In the genomic region with DNA sequence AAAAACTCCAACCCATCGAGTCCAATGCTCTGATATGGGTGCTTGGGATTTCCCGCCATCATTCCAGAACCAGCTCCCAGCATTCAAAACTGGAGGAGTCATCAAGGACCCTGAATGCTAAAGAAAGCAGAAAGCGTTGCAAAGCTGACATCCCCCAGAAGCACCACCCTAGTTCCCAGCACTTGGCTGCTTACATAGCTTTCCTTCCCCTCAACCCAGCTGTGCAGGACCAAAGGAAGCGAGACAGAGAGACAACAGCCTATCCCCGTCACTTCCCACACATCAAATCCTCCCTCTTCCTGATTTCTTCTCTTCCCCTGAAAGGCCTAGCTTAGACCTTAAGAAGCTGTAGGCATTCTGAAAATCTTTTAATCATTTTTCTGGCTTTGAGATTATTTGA, we compare ENCODE assay signal across 26 mouse cellular contexts. TPM values are rescaled to one million over a fixed set of nuclear protein-coding genes. Genes with fewer than 3 reads are reported as not detected.
A peak's percentile ranks its signal among the peaks of the same experiment; 100 is the strongest.
DNase-seq lines count a peak whose midpoint lies in the region; ATAC-seq and TF ChIP-seq lines count a peak whose summit lies in the region.
"Had no signal": no experiment of that assay in that cellular context is flagged by ENCODE, and none has a peak within 500 bp of the region (broad histone marks: within the 10 kb centered on the region; RNA-seq: fewer than 3 reads in every experiment).

No protein-coding gene starts in this region.

- no peak overlapping the region for H3K4me3 ChIP-seq in heart, adult 2 months
- no peak overlapping the region for H3K4me3 ChIP-seq in heart, embryonic 10.5 days
- H3K4me3 ChIP-seq in midbrain, embryonic 11.5 days (ENCODE audit: low read depth, low read length) = no peak overlapping the region
- H3K4me3 ChIP-seq in midbrain, postnatal 0 days (ENCODE audit: low read depth, low read length) = no peak overlapping the region
- H3K4me3 ChIP-seq: embryonic facial prominence, embryonic 10.5 days; embryonic facial prominence, embryonic 12.5 days; forebrain, embryonic 13.5 days; forebrain, embryonic 15.5 days had no signal

- no peak for TF ChIP-seq CTCF in heart, adult 2 months (IDR thresholded peaks at IDR 0.05)
- TF ChIP-seq CTCF in midbrain, postnatal 0 days (IDR thresholded peaks at IDR 0.05) = no peak

- H3K79me2 ChIP-seq in heart, adult 2 months (replicated peaks; ENCODE audit: control insufficient read depth, insufficient read depth, low read length) = peaks cover 2% of the 10 kb centered on the region; the same call in 1 of the 2 replicates

- TF ChIP-seq POLR2A in heart, adult 2 months (IDR thresholded peaks at IDR 0.05; ENCODE audit: insufficient read depth, low read depth, low read length) = peak; percentile 47; the same call in 1 of the 2 replicates

- H3K4me2 ChIP-seq in midbrain, embryonic 11.5 days = no peak overlapping the region
- no peak overlapping the region for H3K4me2 ChIP-seq in midbrain, postnatal 0 days (ENCODE audit: low read depth, low read length, poor library complexity, severe bottlenecking)
- H3K4me2 ChIP-seq: embryonic facial prominence, embryonic 12.5 days; forebrain, embryonic 13.5 days; forebrain, embryonic 15.5 days had no signal

- intact Hi-C loops in heart, adult 2 months (cut with DNase I) = loop anchor here (5.0 kb wide), 1 partner anchor 192 kb away; no protein-coding TSS in a partner anchor

- no peaks in the 10 kb centered on the region for H3K27me3 ChIP-seq in heart, adult 2 months (ENCODE audit: control insufficient read depth, insufficient read depth, low read length)
- 0 out of 2 replicates have a peak, but pooled peaks cover 8% of the 10 kb centered on the region for H3K27me3 ChIP-seq in heart, embryonic 10.5 days (ENCODE audit: insufficient read depth, poor library complexity, severe bottlenecking)
- no peaks in the 10 kb centered on the region for H3K27me3 ChIP-seq in midbrain, embryonic 11.5 days (ENCODE audit: control insufficient read depth, insufficient read depth, low read length)
- H3K27me3 ChIP-seq in midbrain, postnatal 0 days (ENCODE audit: insufficient read depth, low read length) = no peaks in the 10 kb centered on the region
- H3K27me3 ChIP-seq: embryonic facial prominence, embryonic 12.5 days; forebrain, embryonic 13.5 days; forebrain, embryonic 15.5 days had no signal

- H3K9me3 ChIP-seq in heart, embryonic 10.5 days = no peaks in the 10 kb centered on the region
- H3K9me3 ChIP-seq in midbrain, embryonic 11.5 days (ENCODE audit: control insufficient read depth, low read length) = no peaks in the 10 kb centered on the region
- H3K9me3 ChIP-seq in midbrain, postnatal 0 days (ENCODE audit: low read length) = no peaks in the 10 kb centered on the region
- H3K9me3 ChIP-seq: embryonic facial prominence, embryonic 10.5 days; embryonic facial prominence, embryonic 12.5 days; forebrain, embryonic 13.5 days; forebrain, embryonic 15.5 days had no signal

- no peak for DNase-seq in heart, adult 2 months
- DNase-seq in heart, embryonic 10.5 days (ENCODE audit: low spot score) = no peak
- DNase-seq in midbrain, embryonic 11.5 days (ENCODE audit: low spot score, missing footprints) = peak; percentile 67
- no peak for DNase-seq in midbrain, postnatal 0 days (ENCODE audit: low spot score)
- DNase-seq in kidney, adult 18-20 months = no peak
- DNase-seq: adrenal gland, adult 2 months; adrenal gland, postnatal 10 days; adrenal gland, postnatal 25 days; cerebellum, adult 11-12 months; cerebellum, adult 2 months; cerebellum, adult 9-10 months; cerebellum, postnatal 10 days; cerebellum, postnatal 25 days; forebrain, postnatal 0 days had no signal

- peak overlapping the region; percentile 48 for H3K27ac ChIP-seq in heart, adult 2 months
- H3K27ac ChIP-seq in heart, embryonic 10.5 days = no peak overlapping the region
- H3K27ac ChIP-seq in midbrain, embryonic 11.5 days (ENCODE audit: low read depth, low read length) = no peak overlapping the region
- no peak overlapping the region for H3K27ac ChIP-seq in midbrain, postnatal 0 days (ENCODE audit: low read depth, low read length)
- H3K27ac ChIP-seq: embryonic facial prominence, embryonic 10.5 days; embryonic facial prominence, embryonic 12.5 days; forebrain, embryonic 13.5 days; forebrain, embryonic 15.5 days had no signal

- no peak for TF ChIP-seq EP300 in heart, adult 2 months (IDR thresholded peaks at IDR 0.05; ENCODE audit: insufficient read depth, low read depth, low read length)

- no peak for ATAC-seq in midbrain, embryonic 11.5 days (ENCODE audit: low FRiP score)
- ATAC-seq in midbrain, postnatal 0 days (ENCODE audit: low FRiP score) = no peak
- ATAC-seq: forebrain, embryonic 13.5 days; forebrain, embryonic 15.5 days; forebrain, postnatal 0 days had no signal

- no peak overlapping the region for H3K9ac ChIP-seq in heart, adult 2 months (ENCODE audit: low read depth, low read length)
- H3K9ac ChIP-seq in midbrain, embryonic 11.5 days (ENCODE audit: low read length) = no peak overlapping the region
- H3K9ac ChIP-seq in midbrain, postnatal 0 days (replicated peaks; ENCODE audit: low read length, poor library complexity, severe bottlenecking) = no peak overlapping the region
- H3K9ac ChIP-seq: embryonic facial prominence, embryonic 12.5 days; forebrain, embryonic 13.5 days; forebrain, embryonic 15.5 days; forebrain, postnatal 0 days had no signal

- 36% methylated on average over 5 of the region's 5 CpGs for WGBS in heart, adult 2 months
- 55% methylated on average over 5 of the region's 5 CpGs for WGBS in heart, embryonic 10.5 days
- WGBS in midbrain, embryonic 11.5 days = 60% methylated on average over 5 of the region's 5 CpGs
- 68% methylated on average over 5 of the region's 5 CpGs for WGBS in midbrain, postnatal 0 days

- H3K4me1 ChIP-seq in heart, adult 2 months (ENCODE audit: control insufficient read depth, insufficient read depth, low read length) = peaks cover under 1% of the 10 kb centered on the region; the same call in 1 of the 2 replicates
- H3K4me1 ChIP-seq in heart, embryonic 10.5 days = peaks cover 7% of the 10 kb centered on the region; the same call in 1 of the 2 replicates
- H3K4me1 ChIP-seq in midbrain, embryonic 11.5 days (ENCODE audit: control insufficient read depth, insufficient read depth, low read length) = peaks cover 8% of the 10 kb centered on the region
- 0 out of 2 replicates have a peak, but pooled peaks cover 8% of the 10 kb centered on the region for H3K4me1 ChIP-seq in midbrain, postnatal 0 days (ENCODE audit: insufficient read depth, low read length)

- H3K36me3 ChIP-seq in heart, adult 2 months (ENCODE audit: control insufficient read depth, insufficient read depth, low read length) = peaks cover 7% of the 10 kb centered on the region
- H3K36me3 ChIP-seq in heart, embryonic 10.5 days = no peaks in the 10 kb centered on the region
- H3K36me3 ChIP-seq in midbrain, embryonic 11.5 days (ENCODE audit: control insufficient read depth, insufficient read depth, low read length) = no peaks in the 10 kb centered on the region
- H3K36me3 ChIP-seq in midbrain, postnatal 0 days (ENCODE audit: insufficient read depth, low read length) = no peaks in the 10 kb centered on the region
- H3K36me3 ChIP-seq: embryonic facial prominence, embryonic 10.5 days; embryonic facial prominence, embryonic 12.5 days; forebrain, embryonic 15.5 days had no signal

RNA-seq across cellular contexts. Expression of a gene that starts 3.3 kb away (rescaled TPM):
- total RNA-seq in heart, adult 2 months (2021) = 10 to 100 TPM; 62.1 to 73.6 TPM
- polyA plus RNA-seq in heart, adult 2 months (2012; rRNA removed) = 93.0 and 118 TPM in 2 replicates
- 157 and 163 TPM in 2 replicates for polyA plus RNA-seq in heart, embryonic 10.5 days (2016; fragmentation: Nextera tagmentation; extraction: Ambion mirVana)
- 195 and 198 TPM in 2 replicates for polyA plus RNA-seq in midbrain, embryonic 11.5 days (2014; fragmentation: Nextera tagmentation; extraction: Ambion mirVana)
- 66.7 and 69.9 TPM in 2 replicates for total RNA-seq in midbrain, postnatal 0 days (2014; rRNA removed)
- polyA plus RNA-seq in midbrain, postnatal 0 days (2015; fragmentation: Nextera tagmentation; extraction: Ambion mirVana) = 153 and 173 TPM in 2 replicates

RNA-seq across cellular contexts. Expression of a gene that starts 15.7 kb away (rescaled TPM):
- under 1 TPM; 0.26 to 0.39 TPM for total RNA-seq in heart, adult 2 months (2021)
- polyA plus RNA-seq in heart, adult 2 months (2012; rRNA removed) = 0.12 and 0.79 TPM in 2 replicates
- polyA plus RNA-seq in heart, embryonic 10.5 days (2016; fragmentation: Nextera tagmentation; extraction: Ambion mirVana) = 1.5 and 1.7 TPM in 2 replicates
- 1.8 and 2.2 TPM in 2 replicates for polyA plus RNA-seq in midbrain, embryonic 11.5 days (2014; fragmentation: Nextera tagmentation; extraction: Ambion mirVana)
- total RNA-seq in midbrain, postnatal 0 days (2014; rRNA removed) = 1.4 and 1.5 TPM in 2 replicates
- 2.0 and 2.4 TPM in 2 replicates for polyA plus RNA-seq in midbrain, postnatal 0 days (2015; fragmentation: Nextera tagmentation; extraction: Ambion mirVana)

RNA-seq across cellular contexts. Expression of a gene that starts 35.8 kb away (rescaled TPM):
- not detected for total RNA-seq in heart, adult 2 months (2021)
- polyA plus RNA-seq in heart, adult 2 months (2012; rRNA removed) = not detected in 2 replicates
- polyA plus RNA-seq in heart, embryonic 10.5 days (2016; fragmentation: Nextera tagmentation; extraction: Ambion mirVana) = not detected in 2 replicates
- polyA plus RNA-seq in midbrain, embryonic 11.5 days (2014; fragmentation: Nextera tagmentation; extraction: Ambion mirVana) = 0.07 TPM in 1 of 2 replicates, not detected in the other
- total RNA-seq in midbrain, postnatal 0 days (2014; rRNA removed) = 0.14 and 0.33 TPM in 2 replicates
- 0.09 and 0.16 TPM in 2 replicates for polyA plus RNA-seq in midbrain, postnatal 0 days (2015; fragmentation: Nextera tagmentation; extraction: Ambion mirVana)
- total RNA-seq: ES-E14; forebrain, postnatal 0 days; MEL had no signal
- polyA plus RNA-seq: adrenal gland, adult 2 months; C2C12; embryonic facial prominence, embryonic 10.5 days; embryonic facial prominence, embryonic 12.5 days; embryonic facial prominence, embryonic 14.5 days; forebrain, embryonic 11.5 days; forebrain, embryonic 13.5 days; forebrain, embryonic 15.5 days had no signal

RNA-seq across cellular contexts. Expression of a gene that starts 44.9 kb away (rescaled TPM):
- not detected for total RNA-seq in heart, adult 2 months (2021)
- polyA plus RNA-seq in heart, adult 2 months (2012; rRNA removed) = 0.18 TPM in 1 of 2 replicates, not detected in the other
- not detected in 2 replicates for polyA plus RNA-seq in heart, embryonic 10.5 days (2016; fragmentation: Nextera tagmentation; extraction: Ambion mirVana)
- not detected in 2 replicates for polyA plus RNA-seq in midbrain, embryonic 11.5 days (2014; fragmentation: Nextera tagmentation; extraction: Ambion mirVana)
- not detected in 2 replicates for total RNA-seq in midbrain, postnatal 0 days (2014; rRNA removed)
- 0.20 TPM in 1 of 2 replicates, not detected in the other for polyA plus RNA-seq in midbrain, postnatal 0 days (2015; fragmentation: Nextera tagmentation; extraction: Ambion mirVana)
- total RNA-seq: adrenal gland, adult 2 months; adrenal gland, postnatal 25 days; adrenal gland, postnatal 4 days; ES-E14; forebrain, postnatal 0 days; MEL had no signal
- polyA plus RNA-seq: adrenal gland, adult 2 months; brain, embryonic 14.5 days; cerebellum, adult 2 months; cortical plate, adult 2 months; embryonic facial prominence, embryonic 10.5 days; embryonic facial prominence, embryonic 12.5 days; embryonic facial prominence, embryonic 14.5 days; forebrain, embryonic 11.5 days; forebrain, embryonic 13.5 days; forebrain, embryonic 15.5 days; forebrain, postnatal 0 days had no signal

RNA-seq across cellular contexts. Expression of a gene that starts 53.8 kb away (rescaled TPM):
- total RNA-seq in heart, adult 2 months (2021) = not detected
- 0.12 TPM in 1 of 2 replicates, not detected in the other for polyA plus RNA-seq in heart, adult 2 months (2012; rRNA removed)
- not detected in 2 replicates for polyA plus RNA-seq in heart, embryonic 10.5 days (2016; fragmentation: Nextera tagmentation; extraction: Ambion mirVana)
- polyA plus RNA-seq in midbrain, embryonic 11.5 days (2014; fragmentation: Nextera tagmentation; extraction: Ambion mirVana) = not detected in 2 replicates
- total RNA-seq in midbrain, postnatal 0 days (2014; rRNA removed) = 0.19 TPM in 1 of 2 replicates, not detected in the other
- polyA plus RNA-seq in midbrain, postnatal 0 days (2015; fragmentation: Nextera tagmentation; extraction: Ambion mirVana) = 0.16 TPM in 1 of 2 replicates, not detected in the other
- total RNA-seq: ES-E14; forebrain, postnatal 0 days had no signal
- polyA plus RNA-seq: C2C12; cerebellum, adult 2 months; embryonic facial prominence, embryonic 14.5 days; forebrain, embryonic 11.5 days; forebrain, postnatal 0 days had no signal
